Mouse (Mus musculus): ENCODE data around the gene Clip3.

The Clip3 gene

GRCm38 (mm10) chr7:30291215-30292131, at the start of gene Clip3:
Gene Clip3, plus strand, starts transcription at chr7:30291728.
- DNase-seq, result no peak

- no peak for DNase-seq
Observed at GRCm38 (mm10) chr7:30251956-30252954, 39.3 kb upstream of the Clip3 start.

- no peak for DNase-seq
Observed at GRCm38 (mm10) chr7:30265041-30265440, 26.5 kb upstream of the Clip3 start.

GRCm38 (mm10) chr7:30265531-30265930, 26.0 kb upstream of the Clip3 start:
- no peak for DNase-seq

- no peak for DNase-seq
Observed at GRCm38 (mm10) chr7:30265935-30266334, 25.6 kb upstream of the Clip3 start.

GRCm38 (mm10) chr7:30266780-30267179, 24.7 kb upstream of the Clip3 start:
- no peak for DNase-seq

GRCm38 (mm10) chr7:30269641-30270040, 21.9 kb upstream of the Clip3 start:
- no peak for DNase-seq

GRCm38 (mm10) chr7:30274383-30274782, 17.1 kb upstream of the Clip3 start:
- no peak for DNase-seq

GRCm38 (mm10) chr7:30278911-30279310, 12.6 kb upstream of the Clip3 start:
- DNase-seq, result no peak

- DNase-seq, result no peak
Observed at GRCm38 (mm10) chr7:30279536-30279935, 12.0 kb upstream of the Clip3 start.

- DNase-seq, result peak; percentile 81 to 82
Observed at GRCm38 (mm10) chr7:30279951-30280669, 11.4 kb upstream of the Clip3 start, which contains the start of the genes Thap8 and Wdr62. Gene Thap8, plus strand, starts transcription at chr7:30280094. Gene Wdr62, minus strand, starts transcription at chr7:30280419.

GRCm38 (mm10) chr7:30280670-30281138, 10.8 kb upstream of the Clip3 start:
- DNase-seq, result peak; percentile 64 to 76

- no peak for DNase-seq
Observed at GRCm38 (mm10) chr7:30281522-30281921, 10.0 kb upstream of the Clip3 start.

- no peak for DNase-seq
Observed at GRCm38 (mm10) chr7:30282740-30283139, 8.8 kb upstream of the Clip3 start.

GRCm38 (mm10) chr7:30286701-30287410, 4.7 kb upstream of the Clip3 start:
- no peak for DNase-seq

- DNase-seq, result no peak
Observed at GRCm38 (mm10) chr7:30288046-30288445, 3.5 kb upstream of the Clip3 start.

GRCm38 (mm10) chr7:30289071-30289713, 2.3 kb upstream of the Clip3 start:
- no peak for DNase-seq

GRCm38 (mm10) chr7:30289714-30290399, 1.7 kb upstream of the Clip3 start:
- no peak for DNase-seq

- DNase-seq, result no peak
Observed at GRCm38 (mm10) chr7:30293795-30294194, 2.3 kb downstream of the Clip3 start.

GRCm38 (mm10) chr7:30294296-30294695, 2.8 kb downstream of the Clip3 start:
- DNase-seq, result no peak

Data from thymus, adult 18-20 months (tissue).